Mouse (Mus musculus): ENCODE measurements at regions not wholly inside any gene's neighbourhood (a gene's known extent, or its start where the extent isn't known, plus 50 kb on each side); places are given as distances from the start of the nearest gene placed in this dataset.

DNA sequence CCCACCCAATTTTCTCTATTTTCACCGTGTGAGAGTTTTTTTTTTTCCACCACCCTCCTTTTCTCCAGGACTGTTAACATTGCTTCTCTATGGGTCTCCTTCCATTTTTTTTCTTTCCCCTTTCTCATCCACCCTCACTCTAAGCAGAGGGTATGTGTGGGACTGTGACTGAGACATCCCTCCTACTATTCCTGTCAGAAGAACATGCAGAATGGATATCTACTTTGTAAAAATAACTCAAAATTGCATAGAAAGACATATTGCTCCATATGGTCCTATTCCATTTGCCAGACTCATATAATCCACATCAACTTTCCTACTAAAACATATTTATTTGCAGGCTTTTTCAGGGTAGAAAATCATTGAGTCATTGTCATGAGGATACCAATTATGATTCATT is 135.3 kb upstream of the Pabpc4l start:
- no peak for DNase-seq

- DNase-seq: no peak
Observed at GRCm38 (mm10) chr3:46566636-46567235, 118.7 kb upstream of the Pabpc4l start.

DNA sequence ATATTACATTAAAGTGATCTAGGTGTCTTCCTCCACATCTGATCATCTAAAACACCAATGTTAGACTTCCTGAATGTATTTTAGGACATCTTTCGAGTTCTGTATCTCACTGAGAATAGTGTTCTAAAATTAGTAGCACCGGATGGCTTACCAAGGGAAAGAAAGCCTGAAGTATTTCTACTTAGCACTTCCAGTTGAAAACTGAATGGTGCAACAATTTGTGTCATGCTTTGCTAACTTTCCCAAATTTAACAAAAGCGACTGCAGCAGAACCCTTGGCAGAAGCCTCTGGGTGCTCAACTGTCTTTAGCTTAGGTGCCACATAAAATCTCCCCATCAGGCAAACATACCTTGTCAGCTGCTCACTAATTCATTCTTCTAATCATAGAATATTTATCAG is 105.6 kb upstream of the Pabpc4l start:
- DNase-seq: no peak

DNA sequence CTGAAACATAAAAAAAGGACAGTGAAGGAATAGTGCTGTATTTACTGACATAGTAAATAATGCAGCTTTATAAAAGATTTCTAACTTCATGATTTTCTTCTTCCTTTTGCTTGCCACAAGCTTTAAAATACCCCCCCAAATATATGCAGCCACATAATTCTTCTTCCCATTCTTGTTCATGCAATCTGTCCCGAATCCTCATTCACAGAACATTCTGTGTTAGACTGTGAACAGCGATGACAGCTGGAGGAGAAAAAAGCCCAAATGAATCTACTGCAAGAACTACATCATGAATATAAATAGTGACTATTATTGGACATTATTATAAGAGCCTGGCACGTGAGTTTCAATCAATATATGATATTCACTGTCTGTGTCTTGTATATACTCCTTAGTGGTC is 90.6 kb upstream of the Pabpc4l start:
- peak in 1 of 2 experiments; percentile 8 for DNase-seq

GRCm38 (mm10) chr3:46511157-46511556 is 63.1 kb upstream of the Pabpc4l start:
- DNase-seq: no peak

DNA sequence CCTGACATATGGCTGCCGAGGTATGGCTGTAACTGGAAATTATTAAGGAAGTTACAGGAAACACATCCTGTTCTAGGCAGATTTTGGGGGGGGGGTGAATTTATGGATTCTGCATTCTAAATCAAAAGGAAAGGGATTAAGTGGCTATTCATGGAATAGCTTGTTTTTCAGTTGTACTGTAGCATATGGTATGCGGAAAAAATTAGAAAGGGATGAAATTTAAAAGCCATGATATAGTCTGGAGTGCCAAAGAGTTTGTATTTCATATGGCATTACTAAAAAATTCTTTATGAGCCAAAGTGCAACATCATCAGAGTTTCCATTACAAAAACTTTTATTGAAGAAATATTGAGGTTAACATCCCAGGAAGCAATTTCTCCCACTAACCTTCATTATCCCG is 55.7 kb upstream of the Pabpc4l start:
- DNase-seq: no peak
